Mouse (Mus musculus) retina, embryonic 14.5 days (tissue): Measurements from ENCODE around the gene Vash1.

ENCODE experiments used
- DNase-seq: peaks from one replicate; pipeline ENCODE4 v3.0.0-alpha.2; 2015; ENCODE audit warnings: low spot score

Vash1 gene

GRCm38 (mm10) chr12:86719961-86720639 is 41.6 kb downstream of the Vash1 start:
- no peak for DNase-seq

GRCm38 (mm10) chr12:86721453-86721852 is 43.0 kb downstream of the Vash1 start:
- DNase-seq: no peak

GRCm38 (mm10) chr12:86724300-86724699 is 45.8 kb downstream of the Vash1 start:
- no peak for DNase-seq

- DNase-seq: no peak
Measured at GRCm38 (mm10) chr12:86725706-86726105, 47.2 kb downstream of the Vash1 start.

- DNase-seq: peak; percentile 97
Measured at GRCm38 (mm10) chr12:86726120-86726640, 47.7 kb downstream of the Vash1 start, which contains the start of gene Angel1. Gene Angel1, minus strand, starts transcription at chr12:86726460.

GRCm38 (mm10) chr12:86734319-86734810 is 55.9 kb downstream of the Vash1 start, which contains the start of gene Lrrc74a:
Gene Lrrc74a, plus strand, starts transcription at chr12:86734369.
- no peak for DNase-seq
